Mouse (Mus musculus) limb, embryonic 11.5 days (tissue): ENCODE results near the gene Rnaseh1. TPM values are rescaled to one million over a fixed set of nuclear protein-coding genes. Genes with fewer than 3 reads are reported as not detected.

Experiments
- ATAC-seq: fragments of 200-750 bp; cut with Nextera tagmentation; 2 replicates; pipeline ENCODE4 v1.8.0; 2017; ENCODE audit warnings: low read depth; ENCODE audit not compliant: insufficient number of reproducible peaks, low FRiP score, low TSS enrichment
- DNase-seq: peaks from one replicate; pipeline ENCODE4 v3.0.0-alpha.2; 2015; ENCODE audit warnings: low spot score
- H3K27ac ChIP-seq: fragments of 300-500 bp; sonication (generic); replicated peaks from 2 replicates; pipeline ENCODE4 v1.5.1; 2014; ENCODE audit warnings: low read depth, mild to moderate bottlenecking, low read length
- H3K27me3 ChIP-seq: fragments of 300-500 bp; sonication (generic); 2 replicates; pipeline ENCODE4 v1.6.1; 2014; ENCODE audit warnings: mild to moderate bottlenecking, low read length, mixed read lengths; ENCODE audit not compliant: control insufficient read depth, insufficient read depth
- H3K36me3 ChIP-seq: fragments of 300-500 bp; sonication (generic); 2 replicates; pipeline ENCODE4 v1.6.1; 2014; ENCODE audit warnings: mild to moderate bottlenecking, low read length, moderate library complexity, mixed read lengths; ENCODE audit not compliant: control insufficient read depth, insufficient read depth
- H3K4me1 ChIP-seq: fragments of 300-500 bp; sonication (generic); 2 replicates; pipeline ENCODE4 v1.6.1; 2014; ENCODE audit warnings: low read length, mixed read lengths; ENCODE audit not compliant: control insufficient read depth, insufficient read depth
- H3K4me2 ChIP-seq: fragments of 300-500 bp; sonication (generic); 2 replicates; pipeline ENCODE4 v1.6.1; 2014; ENCODE audit warnings: low read depth, mild to moderate bottlenecking, moderate library complexity; ENCODE audit not compliant: severe bottlenecking
- H3K4me3 ChIP-seq: fragments of 300-500 bp; sonication (generic); 2 replicates; pipeline ENCODE4 v1.5.1; 2014; ENCODE audit warnings: low read depth, low read length
- H3K9ac ChIP-seq: fragments of 300-500 bp; sonication (generic); 2 replicates; pipeline ENCODE4 v1.6.1; 2014; ENCODE audit warnings: mild to moderate bottlenecking, low read length
- H3K9me3 ChIP-seq: fragments of 300-500 bp; sonication (generic); 2 replicates; pipeline ENCODE4 v1.6.1; 2016; ENCODE audit warnings: low read length; ENCODE audit not compliant: control insufficient read depth
- WGBS: fragments of 180-500 bp; shearing (Covaris S2); extraction: QIAGEN DNeasy Blood & Tissue Kit; methylation state at CpG from one replicate; pipeline ENCODE4 v1.1.7; 2014; 5-methylcytosine and 5-hydroxymethylcytosine counted together
- polyA plus RNA-seq: library from polyadenylated mRNA; unstranded; fragments of >200 nt; fragmentation: Nextera tagmentation; extraction: Ambion mirVana; gene quantifications from 2 replicates; pipeline ENCODE4 v1.2.1, GENCODE M21; 2014

Rnaseh1 gene
- 32.5 and 33.7 TPM in 2 replicates for polyA plus RNA-seq

DNA sequence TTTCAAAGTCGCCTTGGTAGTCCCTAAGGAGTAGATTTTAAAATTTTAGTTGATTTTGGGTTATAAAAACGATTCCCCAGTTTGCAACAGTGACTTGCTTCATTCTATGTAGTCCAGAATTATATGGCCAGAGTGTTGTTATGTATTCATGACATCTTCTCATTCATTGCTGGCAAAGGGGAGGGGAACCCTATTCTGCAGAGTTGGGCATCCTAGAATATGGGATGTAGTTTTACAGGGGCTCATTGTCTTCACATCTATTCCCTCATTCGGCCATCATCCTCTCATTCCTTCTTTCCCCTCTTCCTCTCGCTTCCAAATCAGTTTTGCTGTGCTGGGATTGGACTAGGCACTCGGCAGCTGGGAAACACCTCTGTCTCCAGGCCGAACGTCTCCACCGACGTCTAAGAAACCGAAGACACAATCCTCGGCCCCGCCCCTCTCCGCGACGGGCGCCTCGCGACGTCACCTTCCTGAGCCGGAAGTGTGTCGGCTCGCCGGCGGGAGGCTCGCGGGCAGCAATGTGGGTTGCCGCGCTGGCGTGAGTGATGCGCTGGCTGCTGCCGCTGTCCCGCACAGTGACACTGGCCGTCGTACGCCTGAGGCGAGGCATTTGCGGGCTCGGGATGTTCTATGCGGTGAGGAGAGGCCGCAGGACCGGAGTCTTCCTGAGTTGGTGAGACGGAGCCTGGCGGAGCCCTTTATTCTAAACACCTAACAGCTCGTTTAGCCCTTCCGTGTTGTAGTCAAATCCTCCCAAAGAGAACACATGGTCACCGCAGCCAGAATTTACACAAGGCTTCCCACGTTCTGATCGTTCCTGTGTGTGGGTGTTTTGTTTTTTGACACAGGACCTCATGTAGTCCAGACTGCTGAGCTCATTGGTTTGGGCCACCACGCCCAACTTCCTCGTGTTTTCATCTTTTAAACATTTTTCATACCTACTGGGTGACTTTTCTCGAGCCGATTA, at the start of gene Rnaseh1:
Gene Rnaseh1, plus strand, starts transcription at position 462 of the 970 bp plus-strand sequence.
- Histone ChIP-seq H3K36me3 (peaks cover 3% of the 10 kb centered on the region; the same call in 1 of the 2 replicates), H3K9me3 (no peaks in the 10 kb centered on the region), H3K27me3 (no peaks in the 10 kb centered on the region), H3K4me1 (no peaks in the 10 kb centered on the region), H3K9ac (peak within 1 kb of the TSS; percentile 74), H3K27ac (no peak within 1 kb of the TSS), H3K4me2 (peak within 1 kb of the TSS; percentile 85), H3K4me3 (peak within 1 kb of the TSS; percentile 93)
- 2% methylated on average over 52 of the region's 52 CpGs for WGBS
- DNase-seq = peak; percentile 94
- ATAC-seq = peak; percentile 79

DNA sequence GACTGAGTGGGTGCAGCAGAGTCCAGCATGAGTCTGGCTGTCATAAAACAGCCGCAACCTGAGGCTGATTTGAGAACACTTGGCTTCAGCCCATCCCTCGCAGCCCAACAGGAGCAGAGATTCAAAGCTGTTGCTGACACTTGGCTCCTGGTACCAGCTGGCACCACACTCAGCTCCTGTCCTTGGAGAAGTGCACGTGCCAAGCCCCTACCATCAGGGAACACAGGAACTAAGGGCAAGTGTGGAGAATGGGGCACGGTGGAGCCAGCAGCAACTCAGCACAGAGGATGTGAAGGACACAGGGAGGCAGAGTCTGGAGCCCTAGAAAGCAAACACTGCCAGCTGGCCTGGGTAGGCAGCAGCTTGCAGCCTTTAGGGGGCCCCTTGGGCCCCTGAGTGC, 47.1 kb upstream of the Rnaseh1 start:
- no peak overlapping the region for H3K4me3 ChIP-seq
- H3K27ac ChIP-seq = no peak overlapping the region
- H3K9ac ChIP-seq = no peak overlapping the region
- H3K4me2 ChIP-seq = no peak overlapping the region
- no peaks in the 10 kb centered on the region for H3K36me3 ChIP-seq
- DNase-seq = no peak
- ATAC-seq = no peak
- H3K27me3 ChIP-seq = no peaks in the 10 kb centered on the region
- H3K4me1 ChIP-seq = no peaks in the 10 kb centered on the region
- WGBS = 15% methylated on average over 4 of the region's 4 CpGs
- no peaks in the 10 kb centered on the region for H3K9me3 ChIP-seq

DNA sequence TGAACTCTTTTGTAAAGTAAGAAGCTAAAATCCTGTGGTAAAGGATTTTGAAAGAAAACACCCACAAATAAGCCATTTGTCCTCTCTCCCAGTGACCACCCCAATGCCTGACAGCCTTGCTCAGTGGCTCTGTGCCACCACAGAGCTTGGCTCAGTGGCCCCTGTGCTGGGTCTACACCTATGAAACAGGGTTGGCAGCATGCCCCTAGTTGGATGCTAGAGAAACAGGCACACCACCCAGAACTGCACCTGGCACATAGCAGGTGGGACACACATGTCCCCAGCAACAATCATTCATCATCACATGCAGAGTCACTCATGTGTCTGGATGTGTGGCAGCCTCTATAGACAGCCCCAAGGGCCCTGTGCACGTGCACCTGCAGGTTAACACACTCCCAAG, 45.9 kb upstream of the Rnaseh1 start:
- 56% methylated on average over 1 of the region's 1 CpGs for WGBS
- Histone ChIP-seq H3K9ac (no peak overlapping the region), H3K4me2 (no peak overlapping the region), H3K36me3 (no peaks in the 10 kb centered on the region), H3K4me1 (no peaks in the 10 kb centered on the region), H3K27me3 (no peaks in the 10 kb centered on the region), H3K27ac (no peak overlapping the region), H3K9me3 (no peaks in the 10 kb centered on the region), H3K4me3 (no peak overlapping the region)
- no peak for ATAC-seq
- DNase-seq = no peak

DNA sequence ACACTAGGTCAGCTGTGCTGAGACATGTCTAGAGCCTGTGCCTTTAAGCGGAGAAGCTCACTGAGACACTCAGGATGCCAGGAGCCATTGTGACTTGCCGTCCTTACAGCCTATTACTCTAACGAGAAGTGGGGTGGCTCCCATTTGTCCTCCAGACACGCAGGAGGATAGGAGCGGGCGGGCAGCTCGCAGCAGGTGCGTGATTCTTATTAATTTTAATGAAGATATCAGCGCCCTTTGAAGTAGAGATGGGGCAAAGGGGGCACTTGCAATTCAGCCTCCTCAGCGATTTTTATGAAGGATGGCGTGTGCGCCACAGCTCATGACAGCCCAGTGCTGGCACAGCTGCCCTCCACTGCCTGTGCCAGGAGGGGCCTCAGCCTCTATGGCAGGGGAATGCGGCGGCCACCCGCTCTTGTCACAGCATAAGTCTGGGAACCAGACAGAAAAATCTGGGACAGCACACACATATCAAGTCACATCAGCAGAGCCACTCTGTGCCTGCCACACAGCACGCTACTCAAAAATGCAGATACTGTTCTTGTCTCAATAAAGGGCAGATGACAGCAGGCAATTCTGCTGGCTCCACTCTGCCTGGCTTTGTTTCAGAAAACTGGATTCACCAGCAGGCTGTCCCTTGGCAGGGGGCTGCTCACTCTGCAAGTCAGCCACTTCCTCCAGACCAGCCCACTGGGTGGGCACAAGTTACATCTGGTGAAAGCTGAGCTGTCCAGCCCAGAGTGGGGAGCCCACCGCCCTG, 41.7 kb upstream of the Rnaseh1 start:
- Histone ChIP-seq H3K9me3 (no peaks in the 10 kb centered on the region), H3K4me2 (no peak overlapping the region), H3K27ac (no peak overlapping the region), H3K4me1 (no peaks in the 10 kb centered on the region), H3K4me3 (no peak overlapping the region), H3K9ac (no peak overlapping the region), H3K36me3 (no peaks in the 10 kb centered on the region), H3K27me3 (no peaks in the 10 kb centered on the region)
- 62% methylated on average over 17 of the region's 17 CpGs for WGBS
- ATAC-seq (no peak), DNase-seq (peak; percentile 33)

DNA sequence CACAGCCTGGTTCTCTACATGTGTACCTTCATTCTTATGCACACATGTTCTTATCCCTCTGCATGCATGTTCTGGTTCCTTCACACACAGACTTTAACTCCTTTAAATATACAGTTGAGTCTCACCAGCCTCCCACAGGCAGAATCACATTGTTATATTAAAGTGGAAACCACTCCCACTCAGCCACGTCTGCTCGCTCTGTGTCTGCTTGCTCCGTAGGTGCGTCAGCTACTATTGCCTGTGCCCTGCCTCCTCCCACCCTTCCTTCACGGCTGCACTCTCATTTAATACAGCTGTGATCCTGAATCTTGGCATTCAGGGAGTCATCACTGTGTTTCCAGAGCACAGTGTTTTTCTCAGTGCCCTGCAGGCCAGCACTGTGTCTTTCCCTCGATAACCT, 37.0 kb upstream of the Rnaseh1 start:
- Histone ChIP-seq H3K4me3 (no peak overlapping the region), H3K27ac (no peak overlapping the region), H3K9ac (no peak overlapping the region), H3K4me1 (no peaks in the 10 kb centered on the region), H3K36me3 (no peaks in the 10 kb centered on the region), H3K9me3 (no peaks in the 10 kb centered on the region), H3K4me2 (no peak overlapping the region), H3K27me3 (no peaks in the 10 kb centered on the region)
- DNase-seq = no peak
- whole genome bisulfite sequencing = 71% methylated on average over 6 of the region's 6 CpGs
- no peak for ATAC-seq

DNA sequence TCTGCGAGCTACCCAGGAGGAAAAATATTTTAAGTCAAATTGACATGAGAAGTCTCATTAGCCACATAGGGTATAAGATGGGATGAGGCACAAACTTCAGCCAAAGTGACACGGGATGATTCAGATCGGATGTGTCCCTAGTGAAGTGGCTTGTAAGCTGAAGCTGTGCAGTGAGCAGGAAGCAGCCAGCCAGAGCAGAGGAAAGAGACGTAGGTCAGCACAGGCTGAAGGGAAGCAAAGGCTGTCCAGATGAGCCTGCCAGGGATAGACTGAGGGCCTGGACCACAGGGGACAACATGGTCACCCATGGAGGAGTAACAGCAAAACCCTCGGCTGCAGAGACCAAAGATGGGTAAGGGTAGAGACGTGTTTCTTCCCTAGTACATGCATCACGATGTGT, 35.0 kb upstream of the Rnaseh1 start:
- Histone ChIP-seq H3K36me3 (no peaks in the 10 kb centered on the region), H3K9me3 (no peaks in the 10 kb centered on the region), H3K9ac (no peak overlapping the region), H3K4me3 (no peak overlapping the region), H3K4me2 (no peak overlapping the region), H3K4me1 (no peaks in the 10 kb centered on the region), H3K27ac (no peak overlapping the region), H3K27me3 (no peaks in the 10 kb centered on the region)
- WGBS = 84% methylated on average over 7 of the region's 7 CpGs
- ATAC-seq (no peak), DNase-seq (no peak)

DNA sequence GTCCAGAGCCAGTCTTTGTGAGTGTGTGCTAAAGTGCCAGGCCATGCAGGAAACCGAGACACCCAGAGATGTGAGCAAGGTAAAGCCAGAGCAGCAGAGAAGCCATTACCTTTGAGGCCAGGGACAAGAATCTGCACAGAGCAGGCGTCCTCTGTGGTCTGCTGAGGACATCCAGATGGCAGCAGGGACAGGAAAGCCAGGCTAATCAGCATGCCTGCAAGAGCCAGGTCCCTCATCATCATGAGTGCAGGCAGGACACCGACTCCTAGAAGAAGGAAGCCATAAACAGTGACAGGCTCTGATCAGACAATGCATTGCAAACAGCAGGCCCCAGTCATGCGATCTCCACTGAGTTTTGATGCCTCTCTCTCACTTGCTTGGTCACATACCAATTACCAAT, 32.1 kb upstream of the Rnaseh1 start:
- no peak overlapping the region for H3K4me2 ChIP-seq

DNA sequence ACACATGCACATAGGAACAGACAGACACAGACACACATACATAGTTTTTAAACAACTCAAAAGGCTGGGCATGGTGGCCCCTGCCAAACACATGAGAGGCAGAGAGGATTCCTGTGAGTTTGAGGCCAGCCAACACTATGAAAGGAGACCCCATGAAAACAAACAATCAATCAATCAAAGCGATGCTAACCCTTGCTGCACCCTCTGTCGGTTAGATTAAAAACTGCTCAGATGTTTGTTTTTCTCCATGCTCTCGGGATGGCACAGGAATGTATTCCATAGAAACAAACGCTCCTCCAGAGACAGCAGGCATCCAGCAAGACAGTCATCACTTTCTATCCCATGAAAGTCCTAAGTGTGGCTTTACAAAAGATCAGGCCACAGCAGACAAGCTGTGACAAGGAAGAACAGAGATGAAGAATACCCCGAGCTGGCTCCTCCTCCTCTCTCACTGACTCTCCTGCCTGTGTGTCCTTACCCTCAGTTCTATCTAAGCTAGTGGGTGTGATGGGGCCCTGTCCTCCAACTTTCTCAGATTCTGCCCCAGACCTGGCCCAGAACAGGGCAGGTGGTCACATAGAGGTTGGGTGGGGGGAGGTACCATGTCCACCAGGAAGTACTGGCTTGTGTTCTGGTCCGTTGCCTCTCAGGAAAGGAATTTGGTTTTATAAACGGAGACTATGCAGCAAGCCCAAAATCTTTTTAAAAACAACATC, 27.8 kb upstream of the Rnaseh1 start:
- no peaks in the 10 kb centered on the region for H3K9me3 ChIP-seq
- H3K4me3 ChIP-seq = no peak overlapping the region
- no peak overlapping the region for H3K4me2 ChIP-seq
- ATAC-seq (no peak), DNase-seq (no peak)
- H3K4me1 ChIP-seq = no peaks in the 10 kb centered on the region
- no peak overlapping the region for H3K9ac ChIP-seq
- H3K27ac ChIP-seq = no peak overlapping the region
- no peaks in the 10 kb centered on the region for H3K27me3 ChIP-seq
- H3K36me3 ChIP-seq = no peaks in the 10 kb centered on the region
- WGBS = 37% methylated on average over 7 of the region's 7 CpGs

More for the DNA sequence above, 32.1 kb upstream of the Rnaseh1 start:
- Histone ChIP-seq H3K4me1 (no peaks in the 10 kb centered on the region), H3K9ac (no peak overlapping the region), H3K4me3 (no peak overlapping the region), H3K36me3 (no peaks in the 10 kb centered on the region), H3K27ac (no peak overlapping the region), H3K9me3 (no peaks in the 10 kb centered on the region), H3K27me3 (no peaks in the 10 kb centered on the region)
- no peak for ATAC-seq
- DNase-seq = no peak
- 50% methylated on average over 4 of the region's 4 CpGs for WGBS
